Mouse (Mus musculus): ENCODE results near the gene Cemip. TPM values are rescaled to one million over a fixed set of nuclear protein-coding genes. Genes with fewer than 3 reads are reported as not detected.

The Cemip gene
- polyA plus RNA-seq, 1 experiment from 2014 or later: not detected

DNA sequence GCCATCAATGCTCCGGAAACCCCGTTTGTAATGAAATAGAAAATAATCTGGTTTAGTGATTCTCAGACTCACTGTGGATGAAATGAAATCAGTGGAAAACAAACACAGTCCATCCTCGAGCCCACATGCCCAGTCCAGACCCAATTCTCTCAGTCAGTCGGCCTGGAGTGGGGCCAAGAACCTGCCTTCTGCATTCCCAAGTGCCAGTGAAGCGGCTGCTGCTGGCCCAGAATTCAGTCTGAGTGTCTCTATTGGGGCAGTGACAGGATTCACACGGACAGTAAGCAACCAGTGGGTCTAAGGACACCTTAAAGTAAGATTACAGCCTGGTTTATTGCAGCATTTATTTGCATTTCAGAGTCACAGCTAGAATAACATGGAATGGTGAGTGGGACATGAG is 10.2 kb upstream of the Cemip start:
- no peak for DNase-seq (ENCODE audit: low spot score)

DNA sequence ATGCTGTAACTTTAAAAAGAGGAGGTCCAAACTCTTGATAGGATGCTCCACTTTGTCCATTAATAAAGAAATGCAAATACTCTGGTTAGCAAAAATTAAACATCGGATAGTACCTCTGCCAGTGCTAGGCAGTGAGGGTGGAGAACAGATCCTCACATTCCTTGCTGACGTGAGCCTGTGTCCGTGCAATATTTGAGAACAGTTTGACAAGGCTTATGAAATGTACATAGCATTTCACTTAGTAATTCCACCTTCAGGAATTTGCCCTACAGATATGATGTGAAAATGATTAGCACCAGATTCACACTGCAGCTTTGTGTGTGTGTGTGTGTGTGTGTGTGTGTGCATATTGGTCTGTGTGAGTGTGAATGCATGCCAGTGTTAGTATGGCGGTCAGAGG is 4.5 kb upstream of the Cemip start:
- no peak for DNase-seq (ENCODE audit: low spot score)

DNA sequence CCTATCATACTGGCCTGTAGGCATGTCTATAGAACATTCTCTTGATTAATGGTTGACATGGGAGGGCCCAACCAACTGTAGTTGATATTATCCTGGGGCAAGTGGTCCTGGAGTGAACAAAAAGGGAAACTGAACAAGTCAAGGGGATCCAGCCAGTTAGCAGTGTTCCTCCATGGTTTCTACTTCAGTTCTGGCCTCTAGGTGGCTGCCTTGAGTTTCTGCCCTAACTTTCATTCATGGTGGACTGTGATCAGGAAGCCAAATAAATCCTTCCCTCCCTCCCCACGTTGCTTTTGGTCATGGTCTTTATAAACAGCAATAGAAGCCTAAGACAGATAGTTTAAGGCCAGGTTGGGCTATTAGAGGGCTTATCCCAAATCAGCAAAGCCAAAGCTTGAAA is 3.5 kb upstream of the Cemip start:
- DNase-seq (ENCODE audit: low spot score): peak; percentile 45

DNA sequence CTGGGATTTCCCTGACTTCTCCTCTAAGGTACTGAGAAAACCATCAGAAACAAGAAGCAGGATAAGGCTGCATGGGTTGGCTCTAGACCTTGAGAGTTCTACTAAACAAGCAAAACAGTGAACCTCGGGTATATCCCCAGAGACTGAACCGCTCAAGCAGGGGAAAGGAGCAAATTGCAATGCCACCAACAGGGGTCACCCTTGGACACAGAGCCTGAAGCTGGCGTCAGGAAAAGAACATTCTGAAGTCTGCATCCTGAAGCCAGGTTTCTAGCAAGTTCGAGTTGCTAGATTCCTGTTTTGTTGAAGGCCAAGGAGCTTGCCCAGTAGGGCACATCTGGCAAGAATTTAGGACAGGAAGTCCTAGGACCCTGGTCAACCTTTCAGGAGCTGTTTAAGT is 2.7 kb upstream of the Cemip start:
- peak; percentile 79 for DNase-seq (ENCODE audit: low spot score)

DNA sequence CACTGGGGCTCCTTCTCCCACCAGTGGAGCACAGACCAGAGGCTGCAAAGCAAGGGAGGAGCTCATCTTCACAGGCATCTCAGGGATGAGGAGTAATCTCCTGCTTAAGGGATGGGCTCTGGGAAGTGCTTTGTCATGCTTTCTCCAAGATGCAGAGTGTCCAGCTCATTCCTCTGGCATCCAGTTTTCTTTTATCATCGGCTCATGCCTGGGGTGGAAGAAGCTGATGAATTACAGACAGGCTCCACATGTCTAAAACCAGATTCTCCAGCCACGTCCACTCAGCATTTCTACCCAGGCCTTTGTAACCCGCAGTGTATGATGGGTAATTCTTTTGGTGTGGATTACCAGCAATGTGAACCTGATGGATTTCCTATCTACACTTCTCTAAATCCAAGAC is 1.9 kb upstream of the Cemip start:
- no peak for DNase-seq (ENCODE audit: low spot score)

DNA sequence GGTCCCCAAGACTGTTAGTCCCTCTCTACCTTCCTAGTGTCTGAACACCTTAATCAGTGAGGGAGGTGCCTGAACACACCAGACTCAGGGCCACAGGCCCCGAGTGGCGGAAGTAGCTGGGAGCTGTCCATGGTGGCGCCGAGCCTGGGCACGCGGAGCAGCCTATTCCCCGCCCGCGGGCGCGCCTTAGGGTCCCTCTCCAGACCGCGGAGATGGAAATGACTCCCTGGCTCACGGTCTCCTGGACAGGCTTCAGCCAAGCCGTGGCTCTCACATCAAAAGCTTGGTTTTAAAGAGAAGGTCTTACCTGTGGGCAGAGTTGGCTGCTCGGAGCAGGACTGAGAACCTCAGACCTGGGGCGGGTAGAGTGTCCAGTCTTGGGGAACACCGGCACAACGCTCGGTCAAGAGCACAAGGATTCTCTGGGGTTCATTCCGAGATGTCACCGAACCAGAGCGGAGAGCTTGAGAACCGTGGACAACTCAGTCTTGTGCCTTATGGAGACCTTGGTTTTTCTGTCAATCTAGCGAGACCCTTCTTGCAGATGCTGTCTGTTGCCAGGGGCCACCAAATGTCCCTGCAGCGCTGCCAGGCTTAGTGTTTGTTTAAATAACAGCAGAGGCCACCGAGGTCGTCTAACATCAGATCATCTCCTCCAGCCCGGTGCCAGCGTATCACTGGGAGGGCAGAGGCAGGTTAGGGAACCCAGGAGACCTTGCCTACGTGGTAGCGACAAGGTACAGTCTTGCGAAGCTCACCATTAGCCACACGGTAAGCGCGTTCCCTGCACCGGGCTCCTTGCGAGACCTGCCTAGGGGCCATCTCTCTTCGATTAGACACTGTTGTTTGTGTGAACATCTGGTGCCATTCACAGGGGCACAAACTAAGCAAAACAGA is 1.0 kb downstream of the Cemip start:
- peak; percentile 52 for DNase-seq (ENCODE audit: low spot score)

DNA sequence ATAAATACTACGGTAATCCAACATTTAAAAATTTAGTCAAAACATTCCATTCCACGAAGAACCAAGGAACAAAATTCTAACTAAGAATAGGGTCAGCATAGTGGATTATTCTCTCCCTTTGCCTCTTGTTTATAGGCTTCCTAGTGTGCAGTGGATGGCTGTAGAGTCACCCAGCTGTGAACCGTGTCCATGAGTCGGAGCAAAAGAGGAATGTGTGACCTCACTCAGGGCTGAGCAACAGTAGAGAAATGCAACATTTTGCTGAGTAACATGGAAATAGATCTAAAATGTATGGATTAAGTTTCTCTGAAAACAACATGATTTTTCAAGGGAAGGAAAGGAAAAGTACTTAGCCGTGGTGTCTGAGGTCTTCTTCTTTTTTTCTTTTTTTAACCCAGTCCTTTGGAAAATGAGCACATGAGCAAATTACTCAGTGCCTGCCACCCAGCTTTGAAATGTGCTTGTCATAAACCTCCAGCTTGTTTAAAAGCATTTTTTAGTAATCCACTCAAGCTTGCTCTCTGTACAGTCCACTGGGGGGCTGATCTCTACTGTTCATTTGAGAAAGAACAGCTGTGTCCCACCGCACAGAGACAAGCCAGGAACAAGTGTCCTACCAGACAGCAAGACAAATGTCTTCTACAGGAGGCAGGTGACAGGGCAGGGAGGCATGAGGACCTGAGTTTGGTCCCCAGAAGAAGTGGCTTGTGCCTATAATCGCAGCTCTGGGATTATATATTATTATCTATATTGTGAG is 8.9 kb downstream of the Cemip start:
- no peak for DNase-seq (ENCODE audit: low spot score)

DNA sequence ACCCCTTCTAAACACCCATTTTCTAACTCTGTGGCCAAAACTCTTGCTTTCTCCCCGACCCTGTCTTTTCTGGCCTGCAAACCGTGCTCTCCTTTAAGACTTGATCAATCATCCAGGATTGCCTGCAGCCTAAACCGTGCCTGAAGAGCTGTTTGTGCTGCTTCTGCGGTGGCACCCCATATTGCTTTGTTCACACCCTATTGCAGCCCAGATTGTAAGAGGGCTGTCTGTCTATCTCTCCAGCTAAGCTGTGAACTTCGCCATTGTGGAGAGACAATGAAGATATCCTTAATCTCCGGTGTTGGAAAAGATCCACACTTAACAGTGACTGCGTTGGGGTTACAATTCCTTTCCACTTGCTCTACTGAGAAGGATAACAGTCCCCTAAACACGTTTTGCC is 12.0 kb downstream of the Cemip start:
- DNase-seq (ENCODE audit: low spot score): no peak

DNA sequence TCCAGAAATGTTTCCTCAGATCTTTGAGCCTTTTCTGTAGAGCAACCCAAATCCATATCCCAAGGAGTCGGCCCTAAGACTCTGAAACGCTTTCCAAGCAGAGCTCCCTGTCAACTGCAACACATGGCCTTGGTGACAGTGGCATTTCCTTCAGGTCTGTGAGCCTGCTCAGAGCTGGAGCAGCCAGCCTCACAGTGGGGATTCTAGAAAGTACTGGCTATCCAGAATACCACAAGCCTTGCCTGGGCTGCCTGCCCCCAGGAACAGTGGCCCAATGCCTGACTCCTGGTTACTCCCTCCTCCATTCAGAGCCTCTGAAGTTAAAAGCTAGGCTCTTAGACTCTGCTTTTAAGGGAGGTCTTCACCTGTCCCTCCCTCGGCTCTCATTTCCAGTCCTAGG is 12.4 kb downstream of the Cemip start:
- no peak for DNase-seq (ENCODE audit: low spot score)

DNA sequence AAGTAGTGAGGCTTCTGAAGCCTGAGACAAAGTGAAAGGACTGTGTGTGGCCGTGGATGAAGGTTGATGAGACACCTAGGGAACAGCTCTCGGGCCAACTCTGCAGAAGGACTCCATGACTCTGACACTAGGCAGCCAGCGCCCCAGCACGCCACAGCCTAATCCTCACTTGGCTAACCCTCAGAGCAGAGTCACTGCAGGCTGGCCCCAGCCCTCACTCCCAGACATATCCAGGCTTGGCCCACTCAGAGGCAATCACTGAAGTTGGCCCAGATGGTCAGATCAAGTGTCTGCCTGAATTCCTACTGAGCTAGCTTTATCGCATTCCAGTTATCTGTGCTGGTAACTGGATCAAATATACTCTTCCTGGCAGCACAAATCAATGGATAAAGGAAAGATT is 17.4 kb downstream of the Cemip start:
- no peak for DNase-seq (ENCODE audit: low spot score)

DNA sequence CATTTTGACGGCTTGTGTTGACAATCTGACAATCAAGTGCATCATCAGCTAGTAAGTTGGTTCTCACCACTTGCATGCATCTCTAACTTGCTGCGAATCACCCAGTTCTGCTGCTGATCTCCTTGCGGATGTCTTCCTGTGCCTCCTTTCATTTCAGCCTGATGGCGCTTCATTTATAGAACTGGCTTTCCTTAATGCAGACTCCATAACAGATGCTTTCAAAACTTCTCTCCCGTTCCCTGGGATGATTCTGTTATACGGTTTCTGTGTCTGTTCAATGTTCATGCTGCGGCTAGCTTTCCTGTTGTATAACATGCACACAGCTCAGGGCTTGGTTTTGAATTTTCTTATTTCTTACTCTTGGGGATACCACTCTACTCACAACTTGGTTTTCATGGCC is 26.5 kb downstream of the Cemip start:
- DNase-seq (ENCODE audit: low spot score): no peak

DNA sequence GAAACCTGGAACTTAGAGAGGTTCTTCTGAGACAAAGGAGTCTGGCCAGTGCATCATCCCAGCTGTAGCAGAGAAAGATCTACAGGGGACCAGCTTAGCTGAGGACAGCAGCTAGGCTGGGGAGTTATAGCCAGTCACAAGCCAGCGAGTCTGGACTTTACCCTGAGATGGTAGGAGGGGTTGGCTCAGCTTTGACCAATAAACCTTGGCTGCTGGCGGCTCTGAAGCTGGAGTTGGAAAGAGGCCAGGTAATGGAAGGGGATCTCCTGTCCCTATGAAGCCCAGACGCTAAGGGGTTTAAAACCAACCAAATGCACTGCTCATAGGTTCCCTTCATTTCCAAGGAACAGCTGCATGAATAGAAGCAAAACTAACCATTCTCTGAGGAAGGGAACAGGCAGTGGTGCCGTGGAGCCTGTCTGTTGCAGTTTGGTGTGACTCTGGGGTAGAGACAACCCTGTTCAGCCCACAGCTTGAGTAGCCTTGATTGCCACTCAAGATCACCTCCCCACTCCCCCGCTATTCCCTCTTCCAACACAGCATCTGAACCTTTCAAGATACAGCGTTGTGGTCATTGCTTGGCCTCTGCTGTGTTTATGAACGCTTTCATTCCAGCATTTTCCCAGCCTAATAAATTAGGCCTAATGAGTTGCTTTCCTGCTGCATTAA is 30.2 kb downstream of the Cemip start:
- no peak for DNase-seq (ENCODE audit: low spot score)

DNA sequence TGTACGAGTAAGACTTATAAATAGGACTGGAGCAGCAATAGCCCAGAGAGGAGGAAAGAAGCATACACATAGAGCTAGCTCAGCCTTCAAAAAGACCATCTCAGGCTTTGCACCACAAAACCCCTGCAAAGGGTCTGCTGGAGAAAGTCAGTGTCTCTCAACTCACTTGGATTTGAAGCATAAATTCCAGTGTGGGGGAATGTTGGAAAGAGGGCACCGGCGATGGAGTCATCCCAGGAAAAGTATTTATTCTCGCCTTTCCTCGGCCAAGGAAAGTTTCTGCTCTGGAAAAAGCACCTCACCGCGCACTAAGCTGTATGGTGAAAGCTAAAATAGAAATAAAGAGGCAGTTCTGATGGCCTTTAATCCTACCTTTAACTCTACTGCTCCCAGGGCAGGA is 32.4 kb downstream of the Cemip start:
- DNase-seq (ENCODE audit: low spot score): no peak

DNA sequence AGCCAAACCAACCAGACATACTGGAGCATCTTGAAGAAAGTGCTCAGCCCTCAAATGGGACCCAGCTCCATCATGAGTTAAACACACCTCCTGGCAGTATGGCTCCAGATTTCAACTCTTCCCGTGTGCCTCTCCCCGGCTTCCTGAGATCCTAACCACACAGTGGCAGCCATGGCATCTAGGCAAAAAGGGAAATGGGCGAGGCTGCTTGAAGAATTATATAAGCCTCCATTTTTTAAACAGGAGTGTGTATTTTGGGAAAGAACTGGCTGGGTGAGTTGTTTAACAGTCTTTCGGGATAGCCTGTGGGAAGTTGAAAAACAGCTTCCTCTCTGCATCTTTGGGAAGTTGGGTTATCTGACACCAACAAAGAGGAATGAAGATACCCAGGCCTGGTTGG is 34.9 kb downstream of the Cemip start:
- DNase-seq (ENCODE audit: low spot score): no peak

DNA sequence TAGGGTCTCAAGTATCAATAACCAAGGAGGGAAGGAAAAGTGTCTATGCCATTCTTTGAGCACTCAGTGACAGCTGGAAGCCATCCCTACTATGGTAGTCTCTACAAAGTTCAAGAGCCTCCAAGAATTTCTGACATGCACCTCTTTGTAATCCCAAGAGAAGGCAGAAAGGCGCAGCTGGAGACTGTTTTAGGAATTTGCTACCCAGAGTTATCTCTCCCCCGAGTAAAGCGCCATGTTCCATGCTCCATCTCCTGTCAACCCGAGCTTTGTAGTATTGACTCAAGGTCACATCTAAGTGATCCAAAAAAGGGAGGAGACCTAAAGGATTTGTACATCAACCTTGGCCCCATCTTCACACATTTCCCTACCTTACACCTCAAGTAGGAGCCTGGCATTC is 40.8 kb downstream of the Cemip start:
- no peak for DNase-seq (ENCODE audit: low spot score)

DNA sequence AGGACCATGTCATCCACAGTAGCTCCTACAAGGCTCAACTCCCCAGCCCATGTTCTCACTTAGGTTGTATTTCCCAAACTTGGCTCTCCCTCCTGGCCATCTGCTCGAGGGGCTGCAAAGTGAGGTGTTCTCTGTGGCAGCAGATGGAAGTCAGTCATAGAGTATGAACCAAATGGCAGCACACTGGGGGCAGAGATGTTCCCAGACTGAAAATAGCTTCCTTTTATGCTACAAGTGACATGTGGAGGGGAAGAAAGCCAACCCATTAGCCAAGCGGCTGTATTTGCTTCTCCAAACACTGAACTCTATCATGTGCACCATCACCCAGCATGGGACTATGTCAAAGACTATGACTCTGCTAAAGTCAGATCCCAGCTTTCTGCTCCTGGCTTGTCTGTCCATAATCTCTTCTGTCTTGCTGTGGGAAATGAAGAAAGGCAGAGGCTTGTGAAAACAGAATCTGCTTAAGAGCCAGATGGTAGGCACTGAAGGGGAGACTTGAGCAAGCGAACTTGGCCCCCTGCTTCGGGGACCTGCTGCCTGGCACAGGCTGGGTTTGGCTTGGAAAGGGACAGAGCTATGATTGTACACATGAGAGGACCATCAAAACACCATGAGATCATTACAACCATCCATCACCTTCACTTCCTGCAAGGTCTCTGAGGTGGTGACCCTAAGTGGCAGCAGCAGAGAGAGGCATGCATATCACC is 41.6 kb downstream of the Cemip start:
- DNase-seq (ENCODE audit: low spot score): no peak

DNA sequence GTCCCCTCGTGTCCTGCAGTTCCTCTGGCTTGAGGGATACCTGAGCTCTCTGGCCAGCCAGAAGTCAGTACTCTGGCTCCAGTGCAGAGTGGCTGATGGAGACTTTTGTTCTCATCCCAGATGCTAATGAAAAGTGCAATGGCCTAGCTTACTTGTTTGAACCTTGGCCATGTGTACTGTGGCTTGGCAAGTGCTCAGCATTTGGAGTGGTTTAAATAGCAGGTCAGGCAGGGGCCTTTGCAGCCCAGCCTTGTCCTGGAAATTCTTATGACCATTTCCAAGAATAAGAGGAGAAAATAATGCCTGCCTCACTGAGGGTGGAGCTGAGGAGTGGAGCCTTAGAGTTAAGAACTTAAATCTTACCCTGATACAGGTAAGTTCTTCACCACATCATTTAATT is 43.6 kb downstream of the Cemip start:
- no peak for DNase-seq (ENCODE audit: low spot score)

DNA sequence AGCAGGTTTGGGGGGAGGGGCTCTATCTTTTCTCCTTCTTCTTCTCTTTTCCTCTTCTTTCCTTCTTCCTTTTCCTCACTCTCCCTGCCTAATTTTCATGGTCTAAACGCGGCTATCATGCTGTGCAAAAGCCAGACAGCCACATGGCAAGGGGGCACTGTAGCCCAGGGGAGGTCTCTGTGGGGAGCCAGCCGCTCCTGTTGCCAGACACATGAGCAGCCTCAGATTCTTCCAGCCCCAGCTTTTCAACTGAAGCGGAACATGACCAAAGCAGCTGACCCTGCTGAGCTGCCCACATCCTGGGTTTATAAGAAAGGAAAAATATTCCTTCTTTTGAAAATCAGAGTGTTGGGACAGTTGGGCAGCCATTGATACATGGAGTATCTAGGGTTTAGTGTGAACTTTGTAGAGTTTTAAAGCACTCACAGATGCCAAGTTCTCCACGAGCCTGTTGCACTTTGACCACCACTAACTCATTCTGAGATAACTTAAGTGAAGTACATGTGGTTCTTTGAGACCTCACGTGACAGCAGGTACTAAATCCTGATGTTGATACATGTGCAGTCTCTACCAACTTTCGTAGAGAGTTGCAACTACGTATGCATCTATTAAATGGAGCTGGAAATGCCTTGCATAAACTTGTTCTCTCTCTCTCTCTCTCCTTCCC is 46.3 kb downstream of the Cemip start:
- DNase-seq (ENCODE audit: low spot score): no peak

DNA sequence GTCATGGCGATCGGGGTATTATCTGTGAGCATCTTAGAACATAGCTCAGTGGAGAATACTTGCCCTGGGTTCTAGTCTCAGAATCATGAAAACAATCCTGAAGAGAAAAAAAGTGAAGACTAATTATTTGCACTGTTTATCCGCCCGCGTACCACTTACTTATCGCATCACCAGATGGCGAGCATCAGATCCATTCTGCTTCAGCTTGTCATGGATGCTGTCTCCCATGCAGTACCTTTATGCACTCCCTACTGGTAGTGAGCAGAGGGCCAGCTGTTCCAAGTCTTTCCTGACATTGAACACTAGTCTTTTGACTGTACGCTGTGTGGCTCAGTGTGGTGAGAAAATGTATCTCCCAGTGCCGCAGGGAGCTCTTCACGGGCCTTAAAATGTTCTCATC is 47.7 kb downstream of the Cemip start:
- no peak for DNase-seq (ENCODE audit: low spot score)

DNA sequence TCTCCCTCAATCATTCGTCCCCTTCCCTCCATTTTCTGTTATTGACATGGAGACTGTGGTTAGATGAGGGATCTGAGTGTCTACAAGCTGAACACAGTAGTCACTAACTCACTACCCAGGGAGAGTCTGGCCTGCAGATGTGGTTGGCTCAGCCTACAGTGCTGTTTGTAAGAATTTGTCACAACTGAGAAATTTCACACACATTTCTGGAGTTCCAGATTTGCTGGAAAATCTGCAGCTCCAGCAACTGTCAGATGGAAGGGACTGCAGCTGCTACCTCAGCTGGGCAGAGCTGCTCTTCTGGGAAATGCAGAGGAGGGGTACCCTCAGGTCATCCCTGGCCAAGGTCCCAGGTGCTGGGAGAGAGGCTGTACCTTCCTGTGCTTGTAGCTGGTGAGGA is 53.5 kb downstream of the Cemip start:
- no peak for DNase-seq (ENCODE audit: low spot score)

DNA sequence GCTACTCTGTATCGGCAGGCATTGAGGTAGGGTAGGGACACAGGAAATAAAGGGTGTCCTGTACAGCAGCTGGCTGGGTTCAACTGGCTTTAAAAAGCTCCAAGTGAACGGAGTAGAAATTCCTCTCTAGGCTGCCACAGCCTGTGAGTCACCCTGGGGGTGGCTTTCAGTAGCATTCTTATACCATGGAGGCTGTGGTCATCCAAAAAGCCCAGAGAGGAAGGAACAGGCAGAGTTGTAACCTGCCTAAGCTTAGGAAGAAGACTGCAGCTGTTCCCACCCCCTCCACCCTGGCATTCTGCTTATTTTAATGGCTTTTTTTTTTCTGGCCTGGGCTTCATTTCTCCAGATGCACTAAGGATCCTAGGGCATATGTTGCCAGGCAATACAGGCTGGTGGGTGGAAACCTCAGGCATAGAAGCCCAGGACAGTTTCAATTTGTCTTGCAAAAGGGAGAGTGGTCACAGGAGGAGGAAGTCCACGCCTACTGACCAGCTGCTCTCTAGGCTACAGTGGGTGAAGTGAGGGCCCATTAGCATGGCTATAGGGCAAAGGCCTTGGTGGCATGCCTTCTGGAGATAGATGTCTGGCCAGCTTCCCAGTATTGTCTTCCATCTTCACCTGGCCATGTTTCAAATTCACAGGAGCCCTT is 57.1 kb downstream of the Cemip start:
- no peak for DNase-seq (ENCODE audit: low spot score)
